Mouse (Mus musculus) forelimb bud, embryonic 11.5 days (tissue): ENCODE data around the gene Hadhb.

Experiments
- DNase-seq: peaks from one replicate; pipeline ENCODE4 v3.0.0-alpha.2; 2012; ENCODE audit warnings: low read depth, low spot score

Hadhb gene

DNA sequence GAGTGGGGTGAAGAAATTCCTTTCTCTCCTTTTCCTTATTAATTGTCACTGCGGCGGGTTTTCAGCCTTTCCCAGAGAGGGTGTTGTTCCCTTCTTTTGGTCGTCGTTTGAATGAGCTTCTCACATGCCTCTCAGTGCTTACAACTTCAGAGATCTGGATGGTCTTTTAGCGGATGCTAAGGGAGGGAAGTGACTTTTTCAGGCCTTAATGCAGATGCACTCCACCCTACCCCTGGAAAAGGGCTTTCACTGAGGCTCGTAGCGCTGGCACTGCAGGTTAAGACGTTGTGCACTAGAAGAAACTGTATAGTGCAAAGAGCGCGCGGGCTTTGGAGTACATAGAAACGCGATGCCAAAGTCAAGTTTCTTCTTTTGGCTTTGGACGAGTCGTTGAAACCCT is 78.0 kb downstream of the Hadhb start:
- no peak for DNase-seq

- no peak for DNase-seq
Observed at GRCm38 (mm10) chr5:30233979-30234378, 78.9 kb downstream of the Hadhb start.
